Mouse (Mus musculus): ENCODE results near the gene Mmaa.
A peak's percentile ranks its signal among the peaks of the same experiment; 100 is the strongest.

Mmaa gene

DNA sequence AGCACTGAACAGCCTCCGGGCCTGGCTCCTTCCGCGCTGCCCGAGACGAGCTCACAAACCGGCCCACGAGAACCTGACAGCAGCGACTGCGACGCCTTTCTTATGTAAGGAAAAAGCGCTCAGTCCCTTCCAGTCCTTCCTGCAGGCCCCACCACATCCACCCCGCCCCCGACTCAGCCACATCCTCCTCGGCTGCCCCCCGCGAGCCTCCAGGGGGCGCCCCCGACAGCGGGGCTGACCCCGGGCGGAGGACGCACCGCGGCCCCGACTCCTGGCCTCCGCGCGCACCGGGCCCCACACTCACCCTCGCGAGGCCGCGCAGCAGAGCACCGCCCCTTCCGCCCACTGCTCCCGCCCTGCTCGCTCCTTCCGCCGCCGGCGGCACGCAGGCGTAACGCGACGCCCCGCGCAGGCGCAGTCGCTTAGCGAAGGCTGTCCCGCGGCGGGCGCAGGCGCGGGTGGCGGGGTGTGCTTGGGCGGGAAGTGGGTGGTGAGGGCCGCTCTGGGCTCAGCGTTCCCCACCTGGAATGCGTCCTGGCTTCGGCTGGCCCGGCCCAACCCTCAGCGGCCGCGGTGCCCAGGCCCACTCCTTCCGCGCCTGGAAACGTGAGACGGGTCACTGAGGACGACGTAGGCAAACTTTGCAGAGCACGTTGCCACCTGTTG is at the start of gene Mmaa:
TSS of gene Mmaa (minus strand) at position 328 of the 666 bp plus-strand sequence.
- peak; percentile 96 for DNase-seq (ENCODE audit: low read depth, low spot score)

DNA sequence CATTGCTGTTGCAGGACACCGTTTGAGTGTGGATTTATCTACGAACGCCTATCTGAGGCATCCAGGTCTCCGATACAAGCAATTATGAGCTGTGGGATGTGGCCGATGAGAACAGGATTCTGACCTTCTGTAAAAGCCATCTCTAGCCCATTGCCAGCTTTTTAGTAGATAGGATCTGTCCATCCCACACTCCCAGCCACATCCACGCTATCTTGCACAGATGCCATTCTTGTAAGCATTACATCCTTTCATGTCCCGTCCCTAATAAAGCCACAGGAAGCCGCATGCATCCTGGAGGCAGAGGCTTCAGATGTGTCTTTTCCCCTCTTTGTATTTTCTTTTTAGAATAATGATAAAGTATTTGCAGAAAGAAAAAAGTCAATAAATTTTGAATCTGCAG is 46.5 kb upstream of the Mmaa start:
- no peak for DNase-seq (ENCODE audit: low read depth, low spot score)

DNA sequence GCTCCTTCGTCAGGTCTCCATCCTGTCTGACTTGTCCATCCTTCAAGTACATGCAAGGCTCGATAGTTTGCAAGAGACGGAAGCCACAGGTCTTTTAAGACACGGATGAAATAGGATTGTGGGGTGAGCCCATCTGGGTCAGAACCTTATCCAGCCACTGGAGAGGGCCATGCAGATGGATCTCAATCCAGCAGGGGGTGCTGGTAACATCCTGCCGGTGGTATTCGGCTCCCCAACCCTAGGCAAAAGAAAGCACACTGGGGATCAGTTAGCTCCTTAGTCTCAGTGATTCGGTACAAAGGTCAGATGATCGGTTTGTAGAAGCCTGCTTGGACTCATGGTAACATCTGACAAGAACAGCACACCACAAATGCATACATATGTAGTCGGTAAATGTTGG is 44.8 kb upstream of the Mmaa start:
- DNase-seq (ENCODE audit: low read depth, low spot score): peak; percentile 52

DNA sequence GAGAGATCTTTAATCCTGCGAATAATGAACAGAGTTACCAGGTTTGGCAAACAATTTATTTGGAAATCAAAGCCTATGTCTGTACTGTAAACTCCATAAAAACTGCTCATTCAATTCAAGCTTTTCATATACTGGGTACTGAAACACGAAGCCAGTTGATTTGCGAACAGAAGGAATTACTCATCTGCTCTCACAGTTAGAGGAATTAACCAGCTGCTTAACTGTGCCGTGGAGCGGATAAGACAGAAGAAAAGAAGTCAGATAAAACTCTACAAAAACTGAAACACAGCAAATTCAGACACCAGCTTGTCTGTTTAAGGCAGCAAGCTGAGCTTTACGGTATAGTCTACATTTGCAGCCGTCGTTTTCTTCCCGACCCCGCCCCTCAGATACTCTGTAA is 43.9 kb upstream of the Mmaa start:
- no peak for DNase-seq (ENCODE audit: low read depth, low spot score)

DNA sequence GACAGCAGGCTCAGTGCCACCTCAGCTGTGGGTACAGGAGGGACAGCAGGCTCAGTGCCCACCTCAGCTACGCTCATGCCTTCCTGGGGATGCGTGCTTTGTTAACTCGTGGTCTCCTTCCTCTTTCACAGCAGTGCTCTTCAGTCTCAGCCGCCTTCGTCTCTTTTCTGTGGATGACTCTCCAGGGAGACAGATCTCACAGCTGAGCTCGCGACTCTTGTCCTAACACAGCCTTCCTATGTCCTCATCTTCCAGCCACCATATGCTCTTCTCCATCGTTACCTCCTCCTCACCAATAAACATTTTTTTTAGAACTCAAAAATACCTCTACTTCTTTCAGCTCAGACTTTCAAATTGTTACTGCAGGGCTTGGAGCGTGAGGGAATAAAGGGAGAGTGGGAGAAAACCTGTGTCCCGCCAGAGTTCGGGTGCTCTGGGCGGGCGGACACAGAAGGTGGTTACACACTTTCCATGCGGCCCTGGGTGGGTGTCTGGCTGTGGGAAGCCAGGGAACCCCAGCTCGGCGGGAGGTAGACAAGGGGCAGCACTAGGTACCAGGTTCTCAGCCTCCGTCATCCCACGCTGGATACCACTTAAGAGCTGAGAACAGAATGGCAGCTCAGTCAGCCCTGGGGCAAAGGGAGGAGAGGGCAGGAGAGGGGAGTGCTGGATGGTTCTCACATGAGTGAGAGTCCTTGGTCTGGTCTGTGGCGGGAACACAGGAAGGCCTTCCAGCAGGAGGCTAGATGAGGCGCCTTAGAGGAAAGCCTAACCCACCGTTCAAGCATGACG is 37.6 kb upstream of the Mmaa start:
- DNase-seq (ENCODE audit: low read depth, low spot score): no peak

DNA sequence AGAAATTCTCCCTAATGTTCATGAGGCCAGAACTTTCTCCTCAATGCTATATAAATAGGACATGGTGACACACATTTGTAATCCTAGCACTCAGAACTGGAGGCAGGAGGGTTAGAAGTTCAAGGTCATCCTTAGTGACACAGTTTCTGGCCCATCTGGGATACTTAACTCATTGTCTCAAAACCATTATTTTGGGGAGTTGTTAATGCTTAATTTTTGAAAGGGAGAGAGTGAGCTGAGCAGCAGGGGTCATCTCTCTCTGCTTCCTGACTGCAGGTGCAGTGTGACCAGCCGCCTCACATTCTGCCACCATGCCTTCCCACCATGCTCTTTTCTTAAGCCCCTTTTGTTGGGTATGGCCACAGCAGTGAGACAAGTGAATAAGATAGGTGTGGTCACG is 36.8 kb upstream of the Mmaa start:
- DNase-seq (ENCODE audit: low read depth, low spot score): peak; percentile 69

DNA sequence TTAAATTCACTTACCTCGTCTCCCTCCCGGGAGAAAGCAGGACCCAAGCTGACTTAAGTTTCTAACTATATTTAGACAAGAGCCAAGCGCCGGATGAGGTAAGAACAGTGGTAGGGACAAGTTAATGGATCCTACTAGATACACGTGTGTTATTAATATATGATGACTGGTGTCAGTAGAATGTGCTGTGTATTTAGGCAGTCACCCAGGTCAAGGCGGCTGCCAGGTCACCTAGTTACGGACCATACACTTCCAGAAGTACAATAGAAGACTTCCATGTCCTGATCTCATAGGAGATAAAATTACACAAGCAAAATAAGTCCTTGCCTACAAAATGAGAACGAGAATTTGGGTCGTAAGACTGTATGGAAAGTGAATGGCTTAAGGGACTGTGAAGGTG is 36.3 kb upstream of the Mmaa start:
- no peak for DNase-seq (ENCODE audit: low read depth, low spot score)

DNA sequence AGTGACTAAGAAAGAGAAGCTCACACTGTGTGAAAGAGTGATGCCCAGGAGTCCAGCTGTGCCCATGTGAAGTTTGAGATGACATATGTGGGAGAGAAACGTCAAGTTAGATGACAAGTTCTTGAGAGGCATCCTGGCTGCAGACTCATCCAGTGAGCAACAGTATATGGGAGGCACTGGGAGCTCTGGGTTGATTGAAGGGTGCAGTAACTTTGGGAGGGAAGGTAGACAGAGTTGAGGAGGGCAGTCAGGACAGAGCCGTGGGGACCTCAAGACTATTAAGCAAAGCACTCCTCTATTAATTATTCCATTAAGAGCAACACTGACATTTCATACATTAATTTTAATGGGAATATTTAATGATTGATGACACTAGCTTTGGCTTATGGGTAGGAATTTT is 35.0 kb upstream of the Mmaa start:
- DNase-seq (ENCODE audit: low read depth, low spot score): no peak

DNA sequence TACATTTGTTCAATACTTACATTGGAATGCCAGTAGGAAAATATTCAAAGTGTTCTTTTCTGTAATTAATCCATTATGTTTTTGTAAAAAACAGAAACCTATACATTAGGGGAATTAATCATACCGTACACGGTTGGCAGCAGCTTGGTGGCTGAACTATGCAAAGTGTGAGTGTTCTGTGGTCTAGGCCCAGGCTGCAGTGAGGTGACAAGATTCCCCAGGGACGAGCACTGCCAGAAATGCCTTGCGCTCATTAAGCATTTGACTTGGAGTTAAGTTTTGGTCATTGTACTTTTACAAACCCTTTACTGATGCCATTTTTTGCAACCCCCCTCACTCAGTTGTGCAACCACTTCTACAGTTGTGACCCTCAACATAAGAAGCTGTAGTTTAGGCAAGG is 34.4 kb upstream of the Mmaa start:
- no peak for DNase-seq (ENCODE audit: low read depth, low spot score)

DNA sequence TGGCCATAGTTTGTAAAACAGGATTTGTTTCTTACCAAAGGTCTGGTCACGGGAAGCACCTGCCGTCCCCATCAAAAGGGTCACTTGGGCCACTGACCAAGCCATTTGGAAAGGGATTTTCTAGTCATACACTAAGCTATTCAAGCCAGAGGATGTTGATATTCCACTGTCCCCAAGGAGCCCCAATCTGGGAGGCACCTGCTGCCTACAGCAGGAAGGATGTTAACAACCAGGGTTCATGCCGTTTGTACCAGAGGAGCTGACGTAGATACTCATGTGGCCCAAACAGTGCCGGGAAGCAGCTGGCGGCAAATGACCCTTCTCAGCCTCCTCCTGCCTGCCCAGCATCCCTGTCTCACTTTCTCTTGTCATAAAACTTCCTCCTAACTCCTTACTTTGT is 30.8 kb upstream of the Mmaa start:
- DNase-seq (ENCODE audit: low read depth, low spot score): no peak

DNA sequence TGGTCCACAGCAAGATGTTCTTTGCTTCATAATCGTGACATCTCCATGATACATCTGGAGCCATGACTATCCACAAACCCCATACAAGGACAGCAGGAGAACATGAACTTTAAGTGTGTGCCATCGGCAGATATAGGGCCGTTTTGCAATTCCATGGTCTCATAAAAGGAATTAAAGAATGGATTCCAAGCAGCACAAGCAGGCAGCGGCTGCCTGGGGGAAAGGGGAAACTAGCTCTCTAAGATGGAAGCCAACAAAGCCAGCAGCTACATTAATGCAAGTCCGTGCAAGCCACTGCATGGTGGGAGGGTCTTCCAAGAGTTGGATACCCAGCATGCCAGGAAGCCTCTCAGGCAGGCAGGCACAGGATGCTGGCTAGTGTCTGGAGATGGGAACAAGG is 30.2 kb upstream of the Mmaa start:
- no peak for DNase-seq (ENCODE audit: low read depth, low spot score)

DNA sequence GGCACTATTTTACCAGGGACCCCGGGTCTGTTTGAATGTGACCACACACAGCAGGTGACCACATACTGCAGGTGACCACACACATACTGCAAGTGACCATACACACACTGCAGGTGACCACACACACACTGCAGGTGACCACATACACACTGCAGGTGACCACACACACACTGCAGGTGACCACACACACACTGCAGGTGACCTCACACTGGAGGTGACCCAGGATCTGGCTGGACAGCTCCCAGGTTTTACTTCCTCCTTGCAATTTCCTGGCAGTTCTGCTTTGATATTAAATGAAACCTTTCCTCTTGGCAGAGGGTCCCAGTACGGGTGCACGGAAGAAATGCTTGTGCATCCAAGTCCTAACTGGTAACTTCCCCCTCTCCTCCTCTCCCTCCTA is 29.3 kb upstream of the Mmaa start:
- DNase-seq (ENCODE audit: low read depth, low spot score): no peak

DNA sequence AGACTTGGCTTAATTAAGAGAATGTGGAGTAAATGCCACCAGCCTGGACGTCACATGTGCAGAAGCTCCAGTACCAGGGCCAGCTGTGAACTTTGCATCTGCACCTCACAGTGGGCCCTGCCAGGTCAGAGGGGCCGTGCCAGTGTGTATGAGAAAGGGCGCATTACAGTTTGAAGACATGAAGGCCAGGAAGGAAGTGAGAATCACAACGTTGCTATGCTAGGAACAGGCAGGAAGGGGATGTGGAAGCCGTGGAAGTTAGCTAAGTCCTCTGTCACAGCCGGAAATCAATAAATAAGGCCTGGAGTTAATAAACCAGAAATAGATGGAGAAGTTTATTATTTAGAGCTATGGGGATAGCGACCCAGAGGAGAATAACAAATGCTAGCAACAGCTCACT is 28.4 kb upstream of the Mmaa start:
- no peak for DNase-seq (ENCODE audit: low read depth, low spot score)

DNA sequence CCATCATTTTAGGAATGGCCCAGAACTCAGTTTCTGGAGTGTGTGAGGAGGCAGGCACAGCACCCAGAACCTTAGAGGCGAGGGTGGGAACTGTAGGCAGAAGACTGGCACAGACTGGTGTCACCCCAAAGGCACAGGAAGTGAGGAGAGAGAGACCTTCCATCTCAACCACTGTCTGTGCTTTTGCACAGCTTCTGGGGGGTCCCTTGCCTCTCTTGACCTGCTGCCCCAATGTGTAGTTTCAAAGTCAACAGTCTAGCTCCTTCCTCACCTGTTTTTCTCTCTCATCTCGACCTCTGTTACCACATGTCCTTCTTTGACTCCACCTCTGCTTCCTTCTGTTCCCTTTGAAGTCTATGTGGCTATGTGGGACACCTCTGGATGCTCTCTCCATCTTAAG is 16.1 kb upstream of the Mmaa start:
- no peak for DNase-seq (ENCODE audit: low read depth, low spot score)

DNA sequence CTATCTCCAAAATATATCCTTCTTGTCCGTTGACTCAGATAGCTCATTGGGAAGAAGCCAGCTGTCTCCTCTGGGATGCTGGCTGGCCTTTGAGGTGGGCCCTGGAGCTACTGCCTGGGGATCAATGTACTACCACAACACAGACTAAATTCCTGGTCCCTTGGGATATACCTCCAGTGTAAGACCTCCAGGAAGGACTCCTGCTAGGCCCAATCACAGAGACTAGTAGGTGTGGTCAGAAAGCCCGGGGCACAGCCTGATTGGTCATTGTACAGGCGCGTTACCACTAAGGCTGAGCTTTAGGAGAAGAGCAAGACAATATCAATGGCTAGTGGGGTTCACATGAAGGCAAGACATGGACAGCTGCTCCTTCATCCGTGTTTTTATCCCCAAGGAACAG is 11.2 kb upstream of the Mmaa start:
- DNase-seq (ENCODE audit: low read depth, low spot score): peak; percentile 84

DNA sequence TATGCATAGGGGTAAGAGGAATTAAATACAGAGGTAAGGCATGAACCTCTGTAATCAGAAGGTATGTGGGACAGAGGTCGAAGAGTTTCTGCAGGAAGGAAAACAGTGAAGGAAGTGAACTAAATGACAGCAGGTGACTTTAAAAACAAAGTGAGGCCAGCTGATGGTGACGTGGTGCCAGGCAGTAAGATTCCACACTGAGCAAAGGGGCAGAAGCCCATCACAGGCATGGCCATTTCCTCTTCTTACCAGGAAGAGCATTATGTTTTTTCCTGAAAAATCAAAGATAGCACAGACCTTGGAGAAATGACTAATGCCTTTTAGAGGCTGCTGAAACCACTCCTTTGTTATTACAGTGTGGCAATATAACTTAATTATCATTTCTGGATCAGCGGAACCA is 6.8 kb upstream of the Mmaa start:
- DNase-seq (ENCODE audit: low read depth, low spot score): no peak

DNA sequence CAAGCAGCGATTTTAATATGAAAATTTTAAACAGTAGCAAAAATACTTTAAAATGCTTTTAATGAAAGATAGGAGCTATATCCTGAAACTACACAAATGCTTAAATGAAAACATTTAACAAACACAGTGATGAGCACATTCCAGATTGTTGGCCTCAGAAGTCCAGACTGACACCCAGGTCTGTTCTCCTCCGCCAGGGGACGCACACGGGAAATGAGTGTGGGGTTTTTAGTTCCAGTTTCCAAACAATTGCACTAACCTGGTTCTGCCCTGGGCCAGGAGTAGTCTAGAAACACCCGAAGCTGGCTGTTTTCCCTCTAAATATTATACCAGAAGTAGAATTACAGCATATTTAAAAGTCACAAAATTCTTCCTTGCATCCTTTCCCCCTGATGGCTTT is 5.0 kb upstream of the Mmaa start:
- DNase-seq (ENCODE audit: low read depth, low spot score): peak; percentile 39

DNA sequence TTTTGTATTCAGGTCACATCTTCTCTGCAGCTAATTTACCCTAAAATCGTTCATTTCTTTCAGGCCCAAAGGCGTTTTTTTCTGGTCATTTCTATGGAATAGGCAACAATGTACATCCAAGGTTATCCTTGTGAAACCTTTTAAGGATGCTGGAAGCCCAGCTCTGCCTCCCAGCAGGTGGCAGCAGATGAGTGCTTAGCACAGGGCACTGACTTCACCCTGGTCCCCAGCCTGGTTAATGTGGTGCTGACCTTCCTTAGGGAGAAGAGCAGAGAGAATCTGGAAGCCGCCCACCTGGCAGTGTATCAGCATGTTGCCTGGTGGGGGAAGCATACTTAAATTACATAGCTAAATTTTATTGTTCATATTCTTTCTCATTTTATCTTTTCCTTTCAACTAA is 3.0 kb upstream of the Mmaa start:
- peak; percentile 39 for DNase-seq (ENCODE audit: low read depth, low spot score)

DNA sequence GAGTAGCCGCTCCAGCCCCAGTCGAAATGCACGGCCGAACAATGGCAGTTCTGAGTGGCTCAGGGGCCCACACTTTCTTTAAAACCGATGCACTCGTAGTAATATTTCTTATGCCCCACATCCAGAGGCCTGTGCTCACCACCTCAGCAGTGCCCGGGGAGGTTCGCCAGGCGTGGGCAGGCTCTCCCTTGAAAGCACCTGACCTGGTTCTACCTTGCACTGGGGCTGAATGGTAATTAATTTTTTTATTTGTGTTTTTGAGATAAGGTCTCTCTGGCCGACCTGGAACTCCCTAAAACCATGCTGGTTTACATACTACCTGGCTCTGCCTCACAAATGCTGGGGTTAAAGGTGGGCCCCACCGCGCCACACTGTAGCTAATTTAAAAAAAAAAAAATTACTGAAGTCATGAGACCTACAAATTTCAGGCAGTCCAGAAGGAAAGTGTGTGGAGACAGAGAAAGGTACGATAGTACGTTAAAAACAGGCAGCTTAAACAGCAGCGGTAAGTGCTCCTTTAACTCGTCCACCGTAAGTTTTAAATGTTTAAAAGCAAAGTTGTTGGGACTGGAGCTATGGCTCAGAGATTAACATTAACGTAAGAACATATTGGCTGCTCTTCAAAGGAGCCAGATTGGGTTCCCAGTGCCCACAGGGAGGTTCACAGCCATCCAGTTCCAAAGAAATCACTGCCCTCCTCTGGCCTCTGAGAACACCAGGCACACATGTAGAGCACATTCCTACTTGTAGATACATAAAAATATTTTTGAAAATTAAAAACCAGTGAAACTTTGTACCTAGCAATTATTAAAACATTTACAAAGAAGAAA is 754 bp upstream of the Mmaa start:
- peak; percentile 20 for DNase-seq (ENCODE audit: low read depth, low spot score)

DNA sequence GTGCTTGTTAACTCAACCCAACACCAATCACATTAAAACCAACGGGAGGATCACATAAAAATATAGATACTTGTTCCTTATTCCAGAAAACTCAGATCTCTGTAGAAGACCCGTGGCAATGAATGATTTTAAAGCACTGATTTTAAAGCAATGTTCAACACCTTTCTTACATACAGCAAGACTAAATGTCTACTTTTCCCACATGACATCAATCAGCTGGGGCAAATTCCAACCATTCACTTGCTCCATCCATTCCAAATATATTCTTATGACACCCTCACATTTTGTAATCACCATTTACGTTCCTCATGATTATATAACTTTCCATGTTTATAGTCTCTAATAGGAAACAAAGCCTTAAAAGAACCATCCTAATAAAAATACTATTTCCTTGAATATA is 896 bp downstream of the Mmaa start:
- DNase-seq (ENCODE audit: low read depth, low spot score): no peak

DNA sequence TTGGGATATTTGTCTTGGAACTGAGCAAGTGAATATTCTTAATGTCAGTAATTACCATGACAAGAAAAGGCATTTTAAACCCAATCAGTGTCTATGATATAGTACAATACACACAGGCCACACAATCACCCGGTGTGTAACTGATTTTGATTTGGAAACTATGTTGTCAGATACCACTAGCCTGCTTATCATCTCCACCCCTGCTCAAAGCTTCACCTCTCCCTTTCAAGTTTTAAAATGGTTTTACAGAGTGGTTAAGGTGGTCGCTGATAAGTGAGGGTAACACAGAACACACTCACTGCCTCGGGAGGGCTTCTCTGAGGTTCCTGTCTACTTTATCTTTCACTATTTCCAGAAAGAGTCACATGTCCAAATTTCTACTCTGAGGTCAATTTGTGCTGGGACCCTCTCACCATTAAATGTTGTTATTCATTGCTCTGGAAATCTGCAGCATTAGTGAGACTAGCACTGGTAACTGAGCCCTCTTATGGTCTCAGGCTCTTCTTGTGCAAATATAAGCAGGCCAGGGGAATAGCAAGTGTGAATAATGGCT is 1.9 kb downstream of the Mmaa start:
- no peak for DNase-seq (ENCODE audit: low read depth, low spot score)

DNA sequence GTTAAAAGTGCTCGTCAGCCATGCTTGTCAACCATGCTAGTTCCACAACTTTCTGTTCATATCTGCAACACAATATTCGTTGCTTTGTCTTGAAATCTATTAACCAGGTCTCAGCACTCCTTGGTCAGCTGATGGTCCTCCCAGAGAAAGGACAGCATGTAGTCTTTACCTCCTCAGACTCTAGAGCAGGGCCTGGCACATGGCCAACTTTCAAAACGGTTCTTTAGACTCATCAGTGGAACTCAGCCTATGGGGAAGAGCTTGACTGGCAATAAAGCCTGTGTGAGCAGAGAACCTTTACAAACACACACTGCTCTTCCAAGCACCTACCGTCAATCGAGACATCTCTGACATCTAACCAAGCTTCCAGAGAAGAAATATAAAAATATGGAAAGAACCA is 5.1 kb downstream of the Mmaa start:
- no peak for DNase-seq (ENCODE audit: low read depth, low spot score)

Data from R1 (cell line).